Mouse (Mus musculus): ENCODE data around the gene Trim71. TPM values are rescaled to one million over a fixed set of nuclear protein-coding genes. Genes with fewer than 3 reads are reported as not detected.

Gene Trim71
- polyA plus RNA-seq, 1 experiment from 2014 or later, result 1.6 TPM

- WGBS, result 98% methylated on average over 21 of the region's 21 CpGs
- H3K4me2 ChIP-seq (ENCODE audit: low read depth, low read length, severe bottlenecking), result no peak overlapping the region
- no peak for ATAC-seq (replicated peaks; ENCODE audit: low FRiP score)
- H3K4me1 ChIP-seq (replicated peaks; ENCODE audit: control insufficient read depth, insufficient read depth, low read length), result no peaks in the 10 kb centered on the region
- H3K27me3 ChIP-seq (ENCODE audit: control insufficient read depth, insufficient read depth, low read length), result no peaks in the 10 kb centered on the region
- no peak overlapping the region for H3K9ac ChIP-seq (ENCODE audit: low read length)
- no peak overlapping the region for H3K27ac ChIP-seq (ENCODE audit: low read depth, low read length)
- DNase-seq (ENCODE audit: low spot score), result no peak
- peaks cover 20% of the 10 kb centered on the region for H3K9me3 ChIP-seq (ENCODE audit: control insufficient read depth, low read length)
- H3K36me3 ChIP-seq (ENCODE audit: control insufficient read depth, insufficient read depth, low read length), result peaks cover 27% of the 10 kb centered on the region
- H3K4me3 ChIP-seq (ENCODE audit: low read depth, low read length), result no peak overlapping the region
Measured at GRCm38 (mm10) chr9:114512831-114513230, 51.3 kb downstream of the Trim71 start.

- H3K9me3 ChIP-seq (ENCODE audit: control insufficient read depth, low read length), result peaks cover 20% of the 10 kb centered on the region
- no peak overlapping the region for H3K4me3 ChIP-seq (ENCODE audit: low read depth, low read length)
- no peaks in the 10 kb centered on the region for H3K4me1 ChIP-seq (replicated peaks; ENCODE audit: control insufficient read depth, insufficient read depth, low read length)
- H3K9ac ChIP-seq (ENCODE audit: low read length), result no peak overlapping the region
- DNase-seq (ENCODE audit: low spot score) (no peak), ATAC-seq (replicated peaks; ENCODE audit: low FRiP score) (no peak)
- H3K36me3 ChIP-seq (ENCODE audit: control insufficient read depth, insufficient read depth, low read length), result peaks cover 27% of the 10 kb centered on the region
- H3K4me2 ChIP-seq (ENCODE audit: low read depth, low read length, severe bottlenecking), result no peak overlapping the region
- no peaks in the 10 kb centered on the region for H3K27me3 ChIP-seq (ENCODE audit: control insufficient read depth, insufficient read depth, low read length)
- no peak overlapping the region for H3K27ac ChIP-seq (ENCODE audit: low read depth, low read length)
- 98% methylated on average over 9 of the region's 9 CpGs for WGBS
Measured at GRCm38 (mm10) chr9:114509785-114510184, 54.4 kb downstream of the Trim71 start.

- H3K9ac ChIP-seq (ENCODE audit: low read length), result no peak overlapping the region
- H3K9me3 ChIP-seq (ENCODE audit: control insufficient read depth, low read length), result peaks cover 2% of the 10 kb centered on the region
- WGBS, result 92% methylated on average over 9 of the region's 9 CpGs
- H3K27me3 ChIP-seq (ENCODE audit: control insufficient read depth, insufficient read depth, low read length), result no peaks in the 10 kb centered on the region
- H3K27ac ChIP-seq (ENCODE audit: low read depth, low read length), result no peak overlapping the region
- no peaks in the 10 kb centered on the region for H3K4me1 ChIP-seq (replicated peaks; ENCODE audit: control insufficient read depth, insufficient read depth, low read length)
- H3K4me3 ChIP-seq (ENCODE audit: low read depth, low read length), result no peak overlapping the region
- ATAC-seq (replicated peaks; ENCODE audit: low FRiP score), result no peak
- no peak for DNase-seq (ENCODE audit: low spot score)
- H3K36me3 ChIP-seq (ENCODE audit: control insufficient read depth, insufficient read depth, low read length), result peaks cover 10% of the 10 kb centered on the region
- H3K4me2 ChIP-seq (ENCODE audit: low read depth, low read length, severe bottlenecking), result no peak overlapping the region
Measured at GRCm38 (mm10) chr9:114507421-114507820, 56.7 kb downstream of the Trim71 start.

GRCm38 (mm10) chr9:114506564-114506963 is 57.6 kb downstream of the Trim71 start:
- no peaks in the 10 kb centered on the region for H3K27me3 ChIP-seq (ENCODE audit: control insufficient read depth, insufficient read depth, low read length)
- DNase-seq (ENCODE audit: low spot score) (no peak), ATAC-seq (replicated peaks; ENCODE audit: low FRiP score) (no peak)
- H3K4me3 ChIP-seq (ENCODE audit: low read depth, low read length), result no peak overlapping the region
- peaks cover 3% of the 10 kb centered on the region; the same call in 1 of the 2 replicates for H3K36me3 ChIP-seq (ENCODE audit: control insufficient read depth, insufficient read depth, low read length)
- H3K27ac ChIP-seq (ENCODE audit: low read depth, low read length), result no peak overlapping the region
- H3K4me2 ChIP-seq (ENCODE audit: low read depth, low read length, severe bottlenecking), result no peak overlapping the region
- H3K9me3 ChIP-seq (ENCODE audit: control insufficient read depth, low read length), result no peaks in the 10 kb centered on the region; the same call in 1 of the 2 replicates
- H3K4me1 ChIP-seq (replicated peaks; ENCODE audit: control insufficient read depth, insufficient read depth, low read length), result no peaks in the 10 kb centered on the region
- no peak overlapping the region for H3K9ac ChIP-seq (ENCODE audit: low read length)
- 94% methylated on average over 4 of the region's 4 CpGs for WGBS

- Histone ChIP-seq H3K9me3 (ENCODE audit: control insufficient read depth, low read length) (no peaks in the 10 kb centered on the region), H3K4me3 (ENCODE audit: low read depth, low read length) (no peak within 1 kb of the TSS), H3K36me3 (ENCODE audit: control insufficient read depth, insufficient read depth, low read length) (no peaks in the 10 kb centered on the region; the same call in 1 of the 2 replicates), H3K27ac (ENCODE audit: low read depth, low read length) (no peak within 1 kb of the TSS), H3K4me2 (ENCODE audit: low read depth, low read length, severe bottlenecking) (no peak within 1 kb of the TSS), H3K27me3 (ENCODE audit: control insufficient read depth, insufficient read depth, low read length) (no peaks in the 10 kb centered on the region), H3K4me1 (replicated peaks; ENCODE audit: control insufficient read depth, insufficient read depth, low read length) (no peaks in the 10 kb centered on the region), H3K9ac (ENCODE audit: low read length) (no peak within 1 kb of the TSS)
- ATAC-seq (replicated peaks; ENCODE audit: low FRiP score) (no peak), DNase-seq (ENCODE audit: low spot score) (no peak)
- 92% methylated on average over 9 of the region's 9 CpGs for WGBS
Measured at GRCm38 (mm10) chr9:114504816-114505215, 59.4 kb downstream of the Trim71 start, which contains the start of gene Ccr4. TSS of gene Ccr4 (minus strand) at chr9:114504916.

- DNase-seq (ENCODE audit: low spot score), result no peak
- Histone ChIP-seq H3K9ac (ENCODE audit: low read length) (no peak overlapping the region), H3K36me3 (ENCODE audit: control insufficient read depth, insufficient read depth, low read length) (no peaks in the 10 kb centered on the region), H3K27ac (ENCODE audit: low read depth, low read length) (no peak overlapping the region), H3K4me1 (replicated peaks; ENCODE audit: control insufficient read depth, insufficient read depth, low read length) (no peaks in the 10 kb centered on the region), H3K4me3 (ENCODE audit: low read depth, low read length) (no peak overlapping the region), H3K4me2 (ENCODE audit: low read depth, low read length, severe bottlenecking) (no peak overlapping the region), H3K27me3 (ENCODE audit: control insufficient read depth, insufficient read depth, low read length) (no peaks in the 10 kb centered on the region), H3K9me3 (ENCODE audit: control insufficient read depth, low read length) (no peaks in the 10 kb centered on the region)
- 71% methylated on average over 15 of the region's 15 CpGs for WGBS
- ATAC-seq (replicated peaks; ENCODE audit: low FRiP score), result no peak
Measured at GRCm38 (mm10) chr9:114502711-114503427, 61.3 kb downstream of the Trim71 start.

GRCm38 (mm10) chr9:114501913-114502312 is 62.3 kb downstream of the Trim71 start:
- Histone ChIP-seq H3K9ac (ENCODE audit: low read length) (no peak overlapping the region), H3K9me3 (ENCODE audit: control insufficient read depth, low read length) (no peaks in the 10 kb centered on the region), H3K4me2 (ENCODE audit: low read depth, low read length, severe bottlenecking) (no peak overlapping the region), H3K27me3 (ENCODE audit: control insufficient read depth, insufficient read depth, low read length) (no peaks in the 10 kb centered on the region), H3K36me3 (ENCODE audit: control insufficient read depth, insufficient read depth, low read length) (no peaks in the 10 kb centered on the region), H3K27ac (ENCODE audit: low read depth, low read length) (no peak overlapping the region), H3K4me3 (ENCODE audit: low read depth, low read length) (no peak overlapping the region), H3K4me1 (replicated peaks; ENCODE audit: control insufficient read depth, insufficient read depth, low read length) (no peaks in the 10 kb centered on the region)
- DNase-seq (ENCODE audit: low spot score) (no peak), ATAC-seq (replicated peaks; ENCODE audit: low FRiP score) (no peak)
- 95% methylated on average over 11 of the region's 11 CpGs for WGBS

GRCm38 (mm10) chr9:114501111-114501510 is 63.1 kb downstream of the Trim71 start:
- no peak for DNase-seq (ENCODE audit: low spot score)
- Histone ChIP-seq H3K9ac (ENCODE audit: low read length) (no peak overlapping the region), H3K27me3 (ENCODE audit: control insufficient read depth, insufficient read depth, low read length) (no peaks in the 10 kb centered on the region), H3K4me1 (replicated peaks; ENCODE audit: control insufficient read depth, insufficient read depth, low read length) (no peaks in the 10 kb centered on the region), H3K27ac (ENCODE audit: low read depth, low read length) (no peak overlapping the region), H3K4me2 (ENCODE audit: low read depth, low read length, severe bottlenecking) (no peak overlapping the region), H3K4me3 (ENCODE audit: low read depth, low read length) (no peak overlapping the region), H3K9me3 (ENCODE audit: control insufficient read depth, low read length) (no peaks in the 10 kb centered on the region), H3K36me3 (ENCODE audit: control insufficient read depth, insufficient read depth, low read length) (no peaks in the 10 kb centered on the region)
- 94% methylated on average over 7 of the region's 7 CpGs for WGBS
- ATAC-seq (replicated peaks; ENCODE audit: low FRiP score), result no peak
